Mouse (Mus musculus): ENCODE data around the gene Rps6. TPM values are rescaled to one million over a fixed set of nuclear protein-coding genes. Genes with fewer than 3 reads are reported as not detected.

Rps6 gene
- total and polyA plus RNA-seq, 3 experiments, result 607 to 3,999 (median 1,434) TPM

DNA sequence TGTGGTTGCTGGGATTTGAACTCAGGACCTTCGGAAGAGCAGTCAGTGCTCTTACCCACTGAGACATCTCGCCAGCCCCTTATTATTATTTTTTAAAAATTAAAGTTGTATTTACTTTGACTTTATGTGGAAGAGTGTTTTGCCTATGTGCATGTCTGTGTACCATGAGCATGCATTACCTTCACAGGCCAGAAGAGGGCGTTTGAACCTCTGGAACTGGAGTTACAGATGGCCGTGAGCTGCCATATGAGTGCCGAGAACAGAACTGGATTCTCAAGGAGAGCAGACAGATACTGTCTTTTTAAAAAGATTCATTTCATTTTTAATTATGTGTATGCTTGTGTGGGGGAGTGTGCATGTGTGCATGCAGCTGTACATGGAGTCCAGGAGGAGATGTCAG, 30.7 kb upstream of the Rps6 start:
- ATAC-seq (ENCODE audit: extremely low read depth, insufficient number of reproducible peaks, low FRiP score, poor library complexity, severe bottlenecking) (no peak), DNase-seq (ENCODE audit: low spot score) (no peak)
- Histone ChIP-seq H3K4me3 (ENCODE audit: low read depth, low read length) (no peak overlapping the region), H3K9me3 (replicated peaks) (no peaks in the 10 kb centered on the region), H3K27me3 (ENCODE audit: insufficient read depth, low read length) (no peaks in the 10 kb centered on the region; the same call in 1 of the 2 replicates), H3K4me1 (ENCODE audit: insufficient read depth, low read depth, low read length) (0 out of 2 replicates have a peak, but pooled peaks cover 2% of the 10 kb centered on the region), H3K36me3 (replicated peaks) (no peaks in the 10 kb centered on the region)
- no peak for TF ChIP-seq TAL1 (conservative IDR thresholded peaks at IDR 0.05; ENCODE audit: low read depth, low read length)
- no peak for TF ChIP-seq POLR2AphosphoS5 (IDR thresholded peaks at IDR 0.05; ENCODE audit: insufficient replicate concordance, low read depth, low read length)
- no peak for TF ChIP-seq GATA2 (IDR thresholded peaks at IDR 0.05; ENCODE audit: borderline replicate concordance, low read depth, low read length)
- TF ChIP-seq GATA1 (IDR thresholded peaks at IDR 0.05; ENCODE audit: borderline replicate concordance, low read length), result no peak
- peak; percentile 23 for TF ChIP-seq CTCF (IDR thresholded peaks at IDR 0.05; ENCODE audit: low read depth, low read length)

DNA sequence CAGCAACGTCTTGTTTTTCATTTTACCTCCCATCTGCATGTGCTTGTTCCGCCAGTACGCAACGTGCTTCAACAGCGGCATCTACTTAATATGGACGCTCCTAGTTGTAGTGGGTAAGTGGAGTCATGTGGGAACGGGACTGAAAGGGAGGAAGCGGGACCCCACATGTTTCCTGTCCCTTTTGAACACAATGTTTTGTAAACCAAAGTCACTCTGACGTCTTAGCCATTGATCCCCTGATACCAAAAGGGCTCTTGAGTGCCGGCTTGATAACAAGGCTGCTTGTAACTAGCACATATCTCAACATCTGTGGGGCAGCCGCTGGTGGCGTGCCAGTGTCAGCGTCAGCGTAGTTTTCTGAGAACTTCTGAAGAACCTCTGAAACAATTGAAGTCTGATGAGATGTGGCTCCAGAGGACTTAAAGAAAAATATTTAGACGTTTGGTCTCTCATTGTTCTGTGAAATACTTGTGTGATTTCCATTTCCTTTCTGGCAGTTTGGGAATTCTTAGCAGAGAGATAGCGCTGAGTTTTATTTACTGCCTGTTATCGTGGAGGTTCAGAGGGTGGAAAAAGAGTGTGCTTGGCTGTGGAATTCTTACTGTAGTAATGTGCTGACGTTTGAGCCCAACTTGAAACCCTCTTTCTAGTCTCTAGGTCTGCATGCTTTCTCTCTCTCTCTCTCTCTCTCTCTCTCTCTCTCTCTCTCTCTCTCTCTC, 29.1 kb upstream of the Rps6 start:
- Histone ChIP-seq H3K36me3 (replicated peaks) (no peaks in the 10 kb centered on the region), H3K27me3 (ENCODE audit: insufficient read depth, low read length) (no peaks in the 10 kb centered on the region; the same call in 1 of the 2 replicates), H3K4me1 (ENCODE audit: insufficient read depth, low read depth, low read length) (0 out of 2 replicates have a peak, but pooled peaks cover 2% of the 10 kb centered on the region), H3K4me3 (ENCODE audit: low read depth, low read length) (no peak overlapping the region), H3K9me3 (replicated peaks) (no peaks in the 10 kb centered on the region)
- DNase-seq (ENCODE audit: low spot score) (no peak), ATAC-seq (ENCODE audit: extremely low read depth, insufficient number of reproducible peaks, low FRiP score, poor library complexity, severe bottlenecking) (no peak)
- no peak for TF ChIP-seq TAL1 (conservative IDR thresholded peaks at IDR 0.05; ENCODE audit: low read depth, low read length)
- TF ChIP-seq POLR2AphosphoS5 (IDR thresholded peaks at IDR 0.05; ENCODE audit: insufficient replicate concordance, low read depth, low read length), result no peak
- TF ChIP-seq GATA2 (IDR thresholded peaks at IDR 0.05; ENCODE audit: borderline replicate concordance, low read depth, low read length), result no peak
- TF ChIP-seq CTCF (IDR thresholded peaks at IDR 0.05; ENCODE audit: low read depth, low read length), result no peak
- no peak for TF ChIP-seq GATA1 (IDR thresholded peaks at IDR 0.05; ENCODE audit: borderline replicate concordance, low read length)

- Histone ChIP-seq H3K36me3 (replicated peaks) (no peaks in the 10 kb centered on the region), H3K4me3 (ENCODE audit: low read depth, low read length) (no peak overlapping the region), H3K27me3 (ENCODE audit: insufficient read depth, low read length) (no peaks in the 10 kb centered on the region; the same call in 1 of the 2 replicates), H3K4me1 (ENCODE audit: insufficient read depth, low read depth, low read length) (0 out of 2 replicates have a peak, but pooled peaks cover 2% of the 10 kb centered on the region), H3K9me3 (replicated peaks) (no peaks in the 10 kb centered on the region)
- no peak for TF ChIP-seq CTCF (IDR thresholded peaks at IDR 0.05; ENCODE audit: low read depth, low read length)
- TF ChIP-seq GATA1 (IDR thresholded peaks at IDR 0.05; ENCODE audit: borderline replicate concordance, low read length), result no peak
- no peak for TF ChIP-seq TAL1 (conservative IDR thresholded peaks at IDR 0.05; ENCODE audit: low read depth, low read length)
- TF ChIP-seq GATA2 (IDR thresholded peaks at IDR 0.05; ENCODE audit: borderline replicate concordance, low read depth, low read length), result no peak
- no peak for TF ChIP-seq POLR2AphosphoS5 (IDR thresholded peaks at IDR 0.05; ENCODE audit: insufficient replicate concordance, low read depth, low read length)
- no peak for ATAC-seq (ENCODE audit: extremely low read depth, insufficient number of reproducible peaks, low FRiP score, poor library complexity, severe bottlenecking)
- no peak for DNase-seq (ENCODE audit: low spot score)
Measured at GRCm38 (mm10) chr4:86885790-86886159, 28.6 kb upstream of the Rps6 start.

DNA sequence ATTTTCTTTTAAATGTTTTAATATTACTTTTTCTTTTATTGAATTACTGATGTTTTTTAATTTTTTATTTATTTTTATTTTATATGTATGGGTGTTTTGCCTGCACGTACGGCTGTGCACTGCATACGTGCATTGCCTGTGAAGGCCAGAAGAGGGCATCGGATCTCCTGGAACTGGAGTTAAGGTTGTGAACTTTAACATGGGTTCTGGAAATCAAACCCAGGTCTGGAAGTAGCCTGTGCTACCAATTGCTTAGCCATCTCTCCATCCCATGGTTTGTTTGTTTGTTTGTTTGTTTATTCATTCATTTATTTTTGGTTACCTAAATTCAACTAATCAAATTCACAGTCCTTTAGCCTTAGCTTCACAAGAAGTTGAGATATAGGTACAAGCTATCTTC, 27.7 kb upstream of the Rps6 start:
- Histone ChIP-seq H3K27me3 (ENCODE audit: insufficient read depth, low read length) (no peaks in the 10 kb centered on the region; the same call in 1 of the 2 replicates), H3K4me3 (ENCODE audit: low read depth, low read length) (no peak overlapping the region), H3K4me1 (ENCODE audit: insufficient read depth, low read depth, low read length) (0 out of 2 replicates have a peak, but pooled peaks cover 2% of the 10 kb centered on the region), H3K36me3 (replicated peaks) (no peaks in the 10 kb centered on the region), H3K9me3 (replicated peaks) (no peaks in the 10 kb centered on the region)
- DNase-seq (ENCODE audit: low spot score), result no peak
- TF ChIP-seq GATA2 (IDR thresholded peaks at IDR 0.05; ENCODE audit: borderline replicate concordance, low read depth, low read length), result no peak
- TF ChIP-seq POLR2AphosphoS5 (IDR thresholded peaks at IDR 0.05; ENCODE audit: insufficient replicate concordance, low read depth, low read length), result no peak
- no peak for TF ChIP-seq CTCF (IDR thresholded peaks at IDR 0.05; ENCODE audit: low read depth, low read length)
- TF ChIP-seq GATA1 (IDR thresholded peaks at IDR 0.05; ENCODE audit: borderline replicate concordance, low read length), result no peak
- no peak for TF ChIP-seq TAL1 (conservative IDR thresholded peaks at IDR 0.05; ENCODE audit: low read depth, low read length)
- no peak for ATAC-seq (ENCODE audit: extremely low read depth, insufficient number of reproducible peaks, low FRiP score, poor library complexity, severe bottlenecking)

- H3K9me3 ChIP-seq (replicated peaks), result no peaks in the 10 kb centered on the region
- ATAC-seq (ENCODE audit: extremely low read depth, insufficient number of reproducible peaks, low FRiP score, poor library complexity, severe bottlenecking) (no peak), DNase-seq (ENCODE audit: low spot score) (no peak)
- peaks cover 3% of the 10 kb centered on the region; the same call in 1 of the 2 replicates for H3K27me3 ChIP-seq (ENCODE audit: insufficient read depth, low read length)
- H3K36me3 ChIP-seq (replicated peaks), result no peaks in the 10 kb centered on the region
- no peak overlapping the region for H3K4me3 ChIP-seq (ENCODE audit: low read depth, low read length)
- H3K4me1 ChIP-seq (ENCODE audit: insufficient read depth, low read depth, low read length), result 0 out of 2 replicates have a peak, but pooled peaks cover 2% of the 10 kb centered on the region
- TF ChIP-seq GATA2 (IDR thresholded peaks at IDR 0.05; ENCODE audit: borderline replicate concordance, low read depth, low read length), result no peak
- no peak for TF ChIP-seq GATA1 (IDR thresholded peaks at IDR 0.05; ENCODE audit: borderline replicate concordance, low read length)
- no peak for TF ChIP-seq TAL1 (conservative IDR thresholded peaks at IDR 0.05; ENCODE audit: low read depth, low read length)
- no peak for TF ChIP-seq CTCF (IDR thresholded peaks at IDR 0.05; ENCODE audit: low read depth, low read length)
- TF ChIP-seq POLR2AphosphoS5 (IDR thresholded peaks at IDR 0.05; ENCODE audit: insufficient replicate concordance, low read depth, low read length), result no peak
Measured at GRCm38 (mm10) chr4:86882413-86882812, 25.2 kb upstream of the Rps6 start.

GRCm38 (mm10) chr4:86881178-86881577, 24.0 kb upstream of the Rps6 start:
- DNase-seq (ENCODE audit: low spot score) (no peak), ATAC-seq (ENCODE audit: extremely low read depth, insufficient number of reproducible peaks, low FRiP score, poor library complexity, severe bottlenecking) (no peak)
- no peak for TF ChIP-seq POLR2AphosphoS5 (IDR thresholded peaks at IDR 0.05; ENCODE audit: insufficient replicate concordance, low read depth, low read length)
- no peak for TF ChIP-seq GATA1 (IDR thresholded peaks at IDR 0.05; ENCODE audit: borderline replicate concordance, low read length)
- no peak for TF ChIP-seq TAL1 (conservative IDR thresholded peaks at IDR 0.05; ENCODE audit: low read depth, low read length)
- no peak for TF ChIP-seq GATA2 (IDR thresholded peaks at IDR 0.05; ENCODE audit: borderline replicate concordance, low read depth, low read length)
- TF ChIP-seq CTCF (IDR thresholded peaks at IDR 0.05; ENCODE audit: low read depth, low read length), result no peak
- Histone ChIP-seq H3K4me1 (ENCODE audit: insufficient read depth, low read depth, low read length) (0 out of 2 replicates have a peak, but pooled peaks cover 2% of the 10 kb centered on the region), H3K27me3 (ENCODE audit: insufficient read depth, low read length) (peaks cover 9% of the 10 kb centered on the region; the same call in 1 of the 2 replicates), H3K9me3 (replicated peaks) (no peaks in the 10 kb centered on the region), H3K36me3 (replicated peaks) (no peaks in the 10 kb centered on the region), H3K4me3 (ENCODE audit: low read depth, low read length) (no peak overlapping the region)
